Mouse (Mus musculus) neural tube, embryonic 14.5 days (tissue): ENCODE measurements around the gene Skil. TPM values are rescaled to one million over a fixed set of nuclear protein-coding genes. Genes with fewer than 3 reads are reported as not detected.

Source experiments
- ATAC-seq: fragments of 200-750 bp; cut with Nextera tagmentation; 2 replicates; pipeline ENCODE4 v1.8.0; 2017; ENCODE audit warnings: low read depth, mild to moderate bottlenecking, moderate TSS enrichment, moderate library complexity
- H3K27ac ChIP-seq: fragments of 300-500 bp; sonication (generic); 2 replicates; pipeline ENCODE4 v1.5.1; 2014; ENCODE audit warnings: low read depth, mild to moderate bottlenecking, control low read depth, low read length, moderate library complexity, mixed read lengths
- H3K27me3 ChIP-seq: fragments of 300-500 bp; sonication (generic); 2 replicates; pipeline ENCODE4 v1.6.1; 2014; ENCODE audit warnings: low read length; ENCODE audit not compliant: control insufficient read depth, insufficient read depth
- H3K36me3 ChIP-seq: fragments of 300-500 bp; sonication (generic); 2 replicates; pipeline ENCODE4 v1.6.1; 2014; ENCODE audit warnings: low read length, mixed read lengths; ENCODE audit not compliant: control insufficient read depth, insufficient read depth
- H3K4me1 ChIP-seq: fragments of 300-500 bp; sonication (generic); 2 replicates; pipeline ENCODE4 v1.6.1; 2014; ENCODE audit warnings: low read length; ENCODE audit not compliant: control insufficient read depth, insufficient read depth
- H3K4me2 ChIP-seq: fragments of 300-500 bp; sonication (generic); 2 replicates; pipeline ENCODE4 v1.6.1; 2014; ENCODE audit warnings: mild to moderate bottlenecking, low read depth, low read length, control low read depth
- H3K4me3 ChIP-seq: fragments of 300-500 bp; sonication (generic); 2 replicates; pipeline ENCODE4 v1.5.1; 2014; ENCODE audit warnings: low read depth, low read length, control low read depth, mixed read lengths
- H3K9ac ChIP-seq: fragments of 300-500 bp; sonication (generic); replicated peaks from 2 replicates; pipeline ENCODE4 v1.6.1; 2014; ENCODE audit warnings: low read depth, mild to moderate bottlenecking, control low read depth, low read length, mixed read lengths
- H3K9me3 ChIP-seq: fragments of 300-500 bp; sonication (generic); 2 replicates; pipeline ENCODE4 v1.6.1; 2016; ENCODE audit warnings: low read length; ENCODE audit not compliant: control insufficient read depth
- WGBS: fragments of 180-500 bp; shearing (Covaris S2); extraction: QIAGEN DNeasy Blood & Tissue Kit; methylation state at CpG from one replicate; pipeline ENCODE4 v1.1.7; 2014; 5-methylcytosine and 5-hydroxymethylcytosine counted together
- polyA plus RNA-seq: library from polyadenylated mRNA; unstranded; fragments of >200 nt; fragmentation: Nextera tagmentation; extraction: Ambion mirVana; gene quantifications from 2 replicates; pipeline ENCODE4 v1.2.1, GENCODE M21; 2014

Gene Skil
- polyA plus RNA-seq, 1 experiment from 2014 or later, result 39.7 TPM

DNA sequence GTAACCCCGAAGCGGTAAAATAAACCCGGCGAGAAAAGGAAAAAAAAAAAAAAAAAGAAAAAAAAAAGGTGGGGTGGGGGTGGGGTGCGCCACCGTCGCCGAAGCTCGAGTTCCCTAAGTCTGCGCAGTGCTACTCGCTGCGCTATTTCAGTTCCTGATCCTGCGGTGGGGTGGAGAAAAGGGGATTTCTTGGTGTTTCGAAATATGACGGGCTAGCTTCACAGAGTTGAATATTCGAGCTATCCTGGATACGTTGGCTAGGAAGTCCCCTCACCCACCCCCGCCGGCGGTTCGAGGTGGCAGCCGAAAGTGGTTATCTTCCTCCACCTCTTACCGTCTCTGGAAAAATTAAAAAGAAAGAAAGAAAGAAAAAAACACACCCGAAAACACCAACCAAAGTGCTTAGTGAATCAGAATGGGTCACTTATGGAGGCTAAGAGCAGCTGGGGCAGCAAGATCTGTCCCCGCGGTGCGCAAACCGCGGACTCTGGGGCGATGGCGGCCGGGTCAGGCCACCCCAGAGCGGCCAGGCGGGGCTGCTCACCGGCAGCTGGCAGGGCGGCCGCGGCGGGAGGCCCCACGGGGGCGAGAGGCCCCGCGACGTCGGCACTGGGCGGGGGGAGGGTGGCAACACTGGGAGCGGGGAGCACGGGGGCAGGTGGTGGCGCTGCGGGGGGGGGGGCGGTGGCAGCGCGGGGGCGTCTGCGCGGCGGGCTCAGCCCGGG is 1.1 kb upstream of the Skil start:
- peak; percentile 28 for ATAC-seq
- H3K27me3 ChIP-seq, result no peaks in the 10 kb centered on the region
- peak overlapping the region; percentile 69 for H3K4me2 ChIP-seq
- H3K4me3 ChIP-seq, result peak overlapping the region; percentile 98
- under 1% methylated on average over 45 of the region's 58 CpGs for WGBS
- H3K9me3 ChIP-seq, result no peaks in the 10 kb centered on the region
- peak overlapping the region; percentile 99 for H3K27ac ChIP-seq
- peak overlapping the region; percentile 98 for H3K9ac ChIP-seq
- H3K36me3 ChIP-seq, result no peaks in the 10 kb centered on the region
- H3K4me1 ChIP-seq, result peaks cover 25% of the 10 kb centered on the region

DNA sequence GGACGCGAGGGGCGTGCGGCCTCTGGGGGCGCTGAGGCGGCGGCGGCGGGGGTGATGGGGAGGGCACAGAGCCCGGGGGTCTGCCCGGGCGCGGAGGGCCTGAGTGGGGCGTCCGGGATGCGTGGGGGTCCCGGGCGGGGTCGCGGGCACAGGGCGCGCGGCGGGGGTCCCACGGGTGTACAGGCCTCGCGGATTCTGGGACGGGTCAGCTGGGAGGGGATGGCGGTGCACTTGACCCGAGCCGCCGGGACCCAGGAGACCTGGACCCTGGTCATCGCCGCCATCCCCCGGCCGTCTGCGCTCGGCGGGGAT is 277 bp downstream of the Skil start:
- Histone ChIP-seq H3K4me2 (peak overlapping the region; percentile 50), H3K4me1 (peaks cover 34% of the 10 kb centered on the region), H3K4me3 (peak overlapping the region; percentile 98), H3K27me3 (no peaks in the 10 kb centered on the region), H3K36me3 (no peaks in the 10 kb centered on the region), H3K27ac (peak overlapping the region; percentile 99), H3K9me3 (no peaks in the 10 kb centered on the region), H3K9ac (peak overlapping the region; percentile 98)
- no peak for ATAC-seq
- WGBS, result 1% methylated on average over 14 of the region's 39 CpGs

DNA sequence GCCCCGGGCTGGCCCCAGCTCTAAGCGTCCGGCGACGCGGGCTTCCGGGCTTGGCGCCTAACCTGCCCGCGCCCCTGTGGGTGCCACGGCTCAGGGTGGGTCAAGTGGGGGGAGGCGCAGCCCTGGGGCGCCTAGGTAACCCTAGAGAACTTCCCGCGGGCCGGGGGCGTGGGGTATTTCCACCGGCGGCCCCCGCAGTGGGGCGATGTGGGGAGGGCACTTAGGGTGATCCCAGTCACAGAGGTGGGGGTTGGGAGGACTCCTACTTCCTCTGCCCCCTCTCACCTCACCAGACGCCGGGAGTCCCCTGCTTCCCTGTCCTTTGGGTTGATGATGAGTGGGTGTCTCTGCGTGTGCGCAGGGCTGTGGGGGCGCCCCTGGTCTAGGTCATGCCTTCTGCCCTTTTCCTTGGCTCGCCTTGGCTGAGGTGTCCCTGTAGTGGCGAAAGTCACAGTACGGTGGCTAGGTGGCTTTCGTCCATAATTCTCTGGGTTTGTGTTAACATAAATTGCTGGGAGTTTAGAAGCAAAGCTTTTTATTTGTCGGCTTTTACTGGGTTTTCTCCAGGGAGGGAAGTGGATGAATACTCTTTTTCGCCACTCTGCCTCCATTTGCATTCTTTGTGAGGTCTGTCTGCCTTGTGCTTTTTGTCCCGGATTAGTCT is 765 bp downstream of the Skil start:
- Histone ChIP-seq H3K36me3 (no peaks in the 10 kb centered on the region), H3K27me3 (no peaks in the 10 kb centered on the region), H3K27ac (peak overlapping the region; percentile 99), H3K9ac (peak overlapping the region; percentile 98), H3K4me3 (peak overlapping the region; percentile 98), H3K4me1 (peaks cover 37% of the 10 kb centered on the region), H3K9me3 (no peaks in the 10 kb centered on the region), H3K4me2 (peak overlapping the region; percentile 50)
- peak; percentile 35 for ATAC-seq
- WGBS, result under 1% methylated on average over 33 of the region's 33 CpGs

DNA sequence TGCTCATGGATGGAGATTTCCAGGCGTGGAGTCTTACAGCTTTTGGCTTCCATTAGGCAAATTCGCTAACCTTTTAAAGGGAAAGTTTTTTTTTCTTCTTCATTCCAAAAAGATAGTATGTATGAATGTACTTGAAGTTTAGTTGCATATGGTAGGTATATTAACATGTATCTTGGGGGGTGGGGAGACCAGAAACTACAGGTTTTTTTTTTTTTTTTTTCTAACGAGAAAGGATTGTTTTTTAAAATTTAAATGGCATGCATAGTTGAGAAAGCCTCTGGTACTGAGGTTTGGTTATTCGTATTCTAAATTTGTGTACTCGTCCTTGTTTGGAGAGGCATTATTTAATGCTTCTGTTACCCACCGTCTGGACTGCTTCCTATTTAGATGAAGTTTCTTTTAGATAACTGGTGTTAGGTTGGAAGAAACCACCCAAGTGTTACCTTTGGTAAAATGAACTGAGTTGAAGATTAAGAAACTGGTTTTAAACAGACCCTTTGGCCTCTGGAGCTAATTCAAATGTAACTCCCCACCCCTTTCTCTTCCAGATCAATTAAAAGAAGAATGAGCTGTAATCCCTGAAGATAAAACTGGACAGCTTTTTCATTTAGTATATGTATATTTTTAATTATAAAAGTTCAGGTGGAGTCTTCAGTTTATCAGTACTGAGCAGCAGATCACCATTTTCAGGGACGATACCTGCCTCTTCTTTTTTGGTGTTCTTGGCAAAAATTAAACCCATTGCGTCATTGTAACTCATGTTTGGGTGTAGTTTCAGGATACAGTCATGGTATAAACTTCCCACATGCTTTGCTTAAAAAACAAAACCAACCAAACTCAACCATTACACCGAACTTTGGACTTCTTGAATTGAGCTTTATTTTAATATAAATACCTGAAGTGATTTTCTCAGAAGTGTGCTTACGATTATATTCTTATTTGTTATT is 1.6 kb downstream of the Skil start:
- WGBS, result 39% methylated on average over 10 of the region's 10 CpGs
- Histone ChIP-seq H3K27me3 (no peaks in the 10 kb centered on the region), H3K9ac (peak overlapping the region; percentile 98), H3K4me2 (peak overlapping the region; percentile 50), H3K4me3 (peak overlapping the region; percentile 98), H3K4me1 (peaks cover 41% of the 10 kb centered on the region), H3K36me3 (no peaks in the 10 kb centered on the region), H3K9me3 (no peaks in the 10 kb centered on the region), H3K27ac (peak overlapping the region; percentile 99; the same call in 1 of the 2 replicates)
- no peak for ATAC-seq

DNA sequence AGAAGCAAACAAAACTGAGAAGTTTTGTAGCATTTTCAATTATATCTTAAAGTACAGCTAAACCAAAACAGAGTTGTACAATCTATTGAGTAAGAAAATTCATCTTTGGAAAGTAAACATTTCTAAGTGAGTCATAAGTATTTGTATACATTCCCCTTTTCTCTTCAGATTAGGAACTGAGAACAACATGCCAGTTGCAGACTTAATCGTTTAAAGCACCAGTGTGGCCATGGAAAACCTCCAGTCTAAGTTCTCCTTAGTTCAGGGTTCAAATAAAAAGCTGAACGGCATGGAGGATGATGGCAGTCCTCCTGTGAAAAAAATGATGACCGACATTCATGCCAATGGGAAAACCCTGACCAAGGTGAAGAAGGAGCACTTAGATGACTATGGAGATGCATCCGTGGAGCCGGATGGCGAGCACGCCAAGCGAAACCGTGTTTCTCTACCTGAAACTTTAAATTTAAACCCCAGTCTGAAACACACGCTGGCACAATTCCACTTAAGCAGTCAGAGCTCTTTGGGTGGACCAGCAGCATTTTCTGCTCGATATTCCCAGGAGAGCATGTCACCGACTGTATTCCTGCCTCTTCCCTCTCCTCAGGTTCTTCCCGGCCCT is 2.4 kb downstream of the Skil start:
- Histone ChIP-seq H3K36me3 (no peaks in the 10 kb centered on the region), H3K9me3 (no peaks in the 10 kb centered on the region), H3K4me1 (peaks cover 45% of the 10 kb centered on the region), H3K4me3 (peak overlapping the region; percentile 8; the same call in 1 of the 2 replicates), H3K27me3 (no peaks in the 10 kb centered on the region), H3K27ac (no peak overlapping the region), H3K4me2 (peak overlapping the region; percentile 34), H3K9ac (no peak overlapping the region)
- no peak for ATAC-seq
- WGBS, result 77% methylated on average over 13 of the region's 13 CpGs

DNA sequence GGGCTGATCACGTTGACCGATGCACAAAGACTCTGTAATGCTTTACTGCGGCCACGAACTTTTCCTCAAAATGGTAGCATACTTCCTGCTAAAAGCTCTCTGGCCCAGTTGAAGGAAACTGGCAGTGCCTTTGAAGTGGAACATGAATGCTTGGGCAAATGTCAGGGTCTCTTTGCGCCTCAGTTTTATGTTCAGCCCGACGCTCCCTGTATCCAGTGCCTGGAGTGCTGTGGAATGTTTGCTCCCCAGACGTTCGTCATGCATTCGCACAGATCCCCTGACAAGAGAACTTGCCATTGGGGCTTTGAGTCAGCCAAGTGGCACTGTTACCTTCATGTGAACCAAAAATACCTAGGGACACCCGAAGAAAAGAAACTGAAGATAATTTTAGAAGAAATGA is 3.1 kb downstream of the Skil start:
- 47% methylated on average over 11 of the region's 11 CpGs for WGBS

DNA sequence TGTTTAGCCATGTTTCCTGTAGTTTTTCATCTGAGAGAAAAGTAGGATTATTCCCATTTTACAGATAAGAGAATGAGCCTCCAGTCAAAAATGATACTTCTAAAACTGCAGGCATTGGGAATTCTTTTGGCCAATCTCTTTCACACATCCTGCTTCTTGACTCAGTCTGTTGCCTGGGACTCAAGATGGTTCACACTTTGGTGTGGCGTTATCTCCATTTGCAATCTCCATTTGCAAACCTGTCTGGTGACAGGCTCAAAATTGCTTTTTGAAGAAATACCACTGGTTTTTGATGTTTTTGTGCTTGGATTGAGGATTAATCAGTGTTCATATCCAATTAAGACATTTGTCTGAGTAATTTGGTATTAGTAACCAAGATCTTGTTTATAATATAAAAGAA is 3.7 kb downstream of the Skil start:
- H3K9ac ChIP-seq, result no peak overlapping the region
- H3K9me3 ChIP-seq, result no peaks in the 10 kb centered on the region
- no peaks in the 10 kb centered on the region for H3K27me3 ChIP-seq
- H3K36me3 ChIP-seq, result no peaks in the 10 kb centered on the region
- no peak overlapping the region for H3K27ac ChIP-seq
- H3K4me3 ChIP-seq, result no peak overlapping the region
- ATAC-seq, result no peak
- H3K4me2 ChIP-seq, result peak overlapping the region; percentile 34; the same call in 1 of the 2 replicates
- 72% methylated on average over 1 of the region's 1 CpGs for WGBS
- peaks cover 43% of the 10 kb centered on the region for H3K4me1 ChIP-seq

More for the DNA sequence above, 3.1 kb downstream of the Skil start:
- no peak for ATAC-seq
- Histone ChIP-seq H3K27ac (no peak overlapping the region), H3K9ac (no peak overlapping the region), H3K4me2 (peak overlapping the region; percentile 34), H3K4me3 (peak overlapping the region; percentile 11; the same call in 1 of the 2 replicates), H3K27me3 (no peaks in the 10 kb centered on the region), H3K4me1 (peaks cover 44% of the 10 kb centered on the region), H3K9me3 (no peaks in the 10 kb centered on the region), H3K36me3 (no peaks in the 10 kb centered on the region)

DNA sequence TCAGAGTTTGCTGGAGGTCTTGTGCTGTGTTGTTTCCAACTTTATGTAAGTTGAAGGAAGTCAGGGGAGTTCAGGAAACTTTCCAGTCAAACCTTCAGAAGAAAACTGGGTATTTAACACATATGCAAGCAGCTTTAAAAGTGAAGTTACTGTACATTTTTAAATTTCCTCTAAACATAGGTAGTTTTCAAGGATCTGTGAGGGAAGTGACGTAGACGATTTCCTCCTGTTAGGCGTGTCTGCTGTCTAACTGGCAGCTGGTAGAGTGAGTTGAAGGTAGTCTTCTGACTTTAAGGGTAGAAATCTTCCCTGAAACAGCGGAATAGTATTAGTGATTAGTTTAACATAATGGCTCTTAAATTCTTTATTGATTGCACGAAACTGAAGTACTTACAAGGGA is 5.2 kb downstream of the Skil start:
- no peaks in the 10 kb centered on the region for H3K36me3 ChIP-seq
- H3K27ac ChIP-seq, result no peak overlapping the region
- H3K9ac ChIP-seq, result no peak overlapping the region
- no peak overlapping the region for H3K4me3 ChIP-seq
- peak overlapping the region; percentile 46 for H3K4me2 ChIP-seq
- no peak for ATAC-seq
- 82% methylated on average over 5 of the region's 5 CpGs for WGBS
- no peaks in the 10 kb centered on the region for H3K9me3 ChIP-seq
- peaks cover 43% of the 10 kb centered on the region for H3K4me1 ChIP-seq
- no peaks in the 10 kb centered on the region for H3K27me3 ChIP-seq
